Comparison of ENCODE assay signal across 8 mouse cellular contexts in the genomic region with DNA sequence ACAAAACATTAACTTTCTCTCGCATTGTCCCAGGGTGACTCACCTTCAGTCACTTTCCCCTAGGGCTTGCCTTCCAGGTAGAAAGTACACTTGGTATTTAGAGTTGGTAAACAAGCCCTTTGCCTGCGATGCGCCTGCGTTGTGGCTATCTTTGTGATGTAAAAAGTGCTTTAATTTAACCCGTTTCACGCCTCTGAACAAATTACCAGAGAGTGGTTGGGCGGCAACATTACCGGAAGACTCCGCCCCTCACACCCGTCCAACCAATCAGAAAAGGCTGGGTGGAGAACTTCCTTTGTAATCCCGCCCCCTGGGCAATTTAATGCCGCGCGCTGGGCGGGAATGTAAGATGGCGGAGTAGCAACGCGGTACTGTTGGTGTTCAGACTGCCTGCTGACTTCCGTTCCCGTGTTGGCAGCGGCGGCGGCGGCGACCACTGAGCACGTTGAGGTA. TPM values are rescaled to one million over a fixed set of nuclear protein-coding genes. Genes with fewer than 3 reads are reported as not detected.
A peak's percentile ranks its signal among the peaks of the same experiment; 100 is the strongest.
DNase-seq lines count a peak whose midpoint lies in the region; ATAC-seq and TF ChIP-seq lines count a peak whose summit lies in the region.

A gene (plus strand): TSS at position 335 of the 453 bp plus-strand sequence.

- DNase-seq in A20 (ENCODE audit: low read depth, low spot score) (peak; percentile 91), liver (peak; percentile 89)
- peak; percentile 94 for DNase-seq in heart, embryonic 10.5 days (ENCODE audit: low spot score)
- DNase-seq in spleen, postnatal 4 days (ENCODE audit: low spot score in 2 of 2) = peak; percentile 89 to 92

- no peak for TF ChIP-seq CTCF in bone marrow macrophage, adult 2 months (IDR thresholded peaks at IDR 0.05; ENCODE audit: low read depth, low read length)
- TF ChIP-seq CTCF in embryonic fibroblast, embryonic 13.5 days (IDR thresholded peaks at IDR 0.05; ENCODE audit: borderline replicate concordance, insufficient read depth, low read length) = no peak

- H3K9ac ChIP-seq in kidney, embryonic 15.5 days = peak within 1 kb of the TSS; percentile 41; the same call in 1 of the 2 replicates

- no peak within 1 kb of the TSS for H3K27ac ChIP-seq in bone marrow macrophage, adult 2 months (ENCODE audit: insufficient read depth, low read depth, low read length)
- no peak within 1 kb of the TSS for H3K27ac ChIP-seq in embryonic fibroblast, embryonic 13.5 days (ENCODE audit: insufficient read depth, low read length)
- H3K27ac ChIP-seq in heart, embryonic 10.5 days = peak within 1 kb of the TSS; percentile 83
- no peak within 1 kb of the TSS for H3K27ac ChIP-seq in kidney, embryonic 15.5 days

- peak within 1 kb of the TSS; percentile 87 for H3K4me3 ChIP-seq in bone marrow macrophage, adult 2 months (ENCODE audit: insufficient read depth, low read length)
- H3K4me3 ChIP-seq in embryonic fibroblast, embryonic 13.5 days (ENCODE audit: insufficient read depth, low read length) = peak within 1 kb of the TSS; percentile 63
- peak within 1 kb of the TSS; percentile 66 for H3K4me3 ChIP-seq in heart, embryonic 10.5 days
- H3K4me3 ChIP-seq in kidney, embryonic 15.5 days (replicated peaks) = peak within 1 kb of the TSS; percentile 58

- TF ChIP-seq POLR2A in bone marrow macrophage, adult 2 months (IDR thresholded peaks at IDR 0.05; ENCODE audit: borderline replicate concordance, low read depth, low read length) = no peak
- peak; percentile 84 for TF ChIP-seq POLR2A in embryonic fibroblast, embryonic 13.5 days (IDR thresholded peaks at IDR 0.05; ENCODE audit: low read depth, low read length)

- H3K36me3 ChIP-seq in heart, embryonic 10.5 days = no peaks in the 10 kb centered on the region
- no peaks in the 10 kb centered on the region for H3K36me3 ChIP-seq in kidney, embryonic 15.5 days

- H3K9me3 ChIP-seq in heart, embryonic 10.5 days = no peaks in the 10 kb centered on the region
- no peaks in the 10 kb centered on the region for H3K9me3 ChIP-seq in kidney, embryonic 15.5 days (replicated peaks)

- 0 out of 2 replicates have a peak, but pooled peaks cover 2% of the 10 kb centered on the region for H3K4me1 ChIP-seq in bone marrow macrophage, adult 2 months (ENCODE audit: control insufficient read depth, insufficient read depth, low read length)
- H3K4me1 ChIP-seq in embryonic fibroblast, embryonic 13.5 days (ENCODE audit: control insufficient read depth, insufficient read depth, low read length) = no peaks in the 10 kb centered on the region
- H3K4me1 ChIP-seq in heart, embryonic 10.5 days = no peaks in the 10 kb centered on the region
- 0 out of 2 replicates have a peak, but pooled peaks cover 2% of the 10 kb centered on the region for H3K4me1 ChIP-seq in kidney, embryonic 15.5 days

- H3K4me2 ChIP-seq in kidney, embryonic 15.5 days = peak within 1 kb of the TSS; percentile 74

- ATAC-seq in kidney, embryonic 15.5 days (replicated peaks; ENCODE audit: low FRiP score) = peak; percentile 97
- ATAC-seq in monocyte, adult 5-6 weeks (replicated peaks; ENCODE audit: insufficient number of reproducible peaks, low FRiP score, low TSS enrichment, poor library complexity, severe bottlenecking) = peak; percentile 98

- peaks cover 9% of the 10 kb centered on the region; the same call in 1 of the 2 replicates for H3K27me3 ChIP-seq in heart, embryonic 10.5 days (ENCODE audit: insufficient read depth, poor library complexity, severe bottlenecking)
- H3K27me3 ChIP-seq in kidney, embryonic 15.5 days = peaks cover 25% of the 10 kb centered on the region

- WGBS in heart, embryonic 10.5 days = 19% methylated on average over 26 of the region's 26 CpGs
- 20% methylated on average over 26 of the region's 26 CpGs for WGBS in kidney, embryonic 15.5 days

RNA-seq across cellular contexts. Expression of the gene that starts here (rescaled TPM):
- 8.4 and 9.8 TPM in 2 replicates for polyA plus RNA-seq in bone marrow macrophage, adult 2 months (2012; ENCODE audit: insufficient read depth, insufficient read length, missing spikeins)
- polyA plus RNA-seq in embryonic fibroblast, embryonic 13.5 days (2011; ENCODE audit: insufficient read length, low read depth, missing spikeins) = 29.6 and 34.5 TPM in 2 replicates
- 61.1 and 74.9 TPM in 2 replicates for polyA plus RNA-seq in heart, embryonic 10.5 days (2016; fragmentation: Nextera tagmentation; extraction: Ambion mirVana)
- polyA plus RNA-seq in kidney, embryonic 15.5 days (2015; fragmentation: Nextera tagmentation; extraction: Ambion mirVana) = 42.7 and 44.0 TPM in 2 replicates
- total RNA-seq in monocyte, adult 5-6 weeks (2017) = 15.8 to 40.5 TPM (median 21.4 TPM) in 3 replicates
